ENCODE assay signal across 23 mouse cellular contexts in the genomic region with DNA sequence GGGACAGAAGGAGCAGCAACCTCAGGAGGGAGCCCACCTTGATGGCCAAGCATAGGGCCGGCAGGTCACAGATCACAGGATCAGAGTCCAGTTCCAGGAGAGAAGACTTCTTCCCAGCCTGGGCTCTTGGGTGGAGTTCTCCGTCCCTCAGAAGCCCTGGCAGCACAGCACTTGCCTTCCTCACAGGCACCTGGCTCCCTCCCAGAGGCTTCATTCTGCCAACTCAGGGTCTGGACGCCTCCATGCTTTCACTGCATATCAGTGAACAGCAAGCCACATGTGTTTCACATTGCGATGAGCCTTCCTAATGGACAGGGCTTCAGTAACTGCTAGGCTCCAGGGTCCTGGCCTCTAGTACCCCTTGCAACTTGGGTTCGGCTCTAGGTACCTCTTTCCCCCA. TPM values are rescaled to one million over a fixed set of nuclear protein-coding genes. Genes with fewer than 3 reads are reported as not detected.
DNase-seq lines count a peak whose midpoint lies in the region; ATAC-seq lines count a peak whose summit lies in the region.
"Had no signal": no experiment of that assay in that cellular context is flagged by ENCODE, and none has a peak within 500 bp of the region (broad histone marks: within the 10 kb centered on the region; RNA-seq: fewer than 3 reads in every experiment).

No protein-coding gene starts in this region.

- no peaks in the 10 kb centered on the region for H3K27me3 ChIP-seq in heart, embryonic 12.5 days (replicated peaks)
- H3K27me3 ChIP-seq in midbrain, embryonic 13.5 days, result peaks cover 99% of the 10 kb centered on the region
- H3K27me3 ChIP-seq: heart, embryonic 15.5 days; Patski had no signal

- H3K4me3 ChIP-seq in heart, embryonic 12.5 days, result no peak overlapping the region
- H3K4me3 ChIP-seq in midbrain, embryonic 13.5 days (replicated peaks), result no peak overlapping the region
- H3K4me3 ChIP-seq: erythroblast, embryonic 14.5 days; heart, embryonic 15.5 days; limb, embryonic 10.5 days had no signal

- H3K27ac ChIP-seq in heart, embryonic 12.5 days (ENCODE audit: poor library complexity, severe bottlenecking), result no peak overlapping the region
- no peak overlapping the region for H3K27ac ChIP-seq in midbrain, embryonic 13.5 days
- H3K27ac ChIP-seq: heart, embryonic 15.5 days; hindbrain, embryonic 14.5 days; kidney, postnatal 0 days; limb, embryonic 10.5 days had no signal

- peaks cover 74% of the 10 kb centered on the region for H3K36me3 ChIP-seq in heart, embryonic 12.5 days
- no peaks in the 10 kb centered on the region for H3K36me3 ChIP-seq in midbrain, embryonic 13.5 days
- H3K36me3 ChIP-seq: limb, embryonic 10.5 days had no signal

- WGBS in heart, embryonic 12.5 days, result 81% methylated on average over 5 of the region's 5 CpGs
- WGBS in midbrain, embryonic 13.5 days, result 88% methylated on average over 5 of the region's 5 CpGs

- no peaks in the 10 kb centered on the region for H3K9me3 ChIP-seq in heart, embryonic 12.5 days (replicated peaks)
- H3K9me3 ChIP-seq in midbrain, embryonic 13.5 days, result no peaks in the 10 kb centered on the region
- H3K9me3 ChIP-seq: heart, embryonic 15.5 days; limb, embryonic 10.5 days had no signal

- ATAC-seq in heart, embryonic 12.5 days (ENCODE audit: insufficient number of reproducible peaks, low FRiP score), result no peak
- no peak for ATAC-seq in midbrain, embryonic 13.5 days
- ATAC-seq: activated CD4-positive, CD25-positive, alpha-beta regulatory T cell, adult 4 months; forebrain, embryonic 16.5 days; intestine, embryonic 16.5 days; midbrain, embryonic 16.5 days; Patski had no signal

- peak; percentile 67 to 72 for DNase-seq in heart, adult 18-20 months
- peak; percentile 49 for DNase-seq in cerebellum, adult 9-11 months
- DNase-seq in cerebellum, postnatal 36 days, result peak; percentile 46 to 57
- DNase-seq in heart, postnatal 14 days, result peak; percentile 64 to 82
- no peak for DNase-seq in retina, embryonic 14.5 days (ENCODE audit: low spot score)
- DNase-seq: layer of hippocampus, postnatal 36 days; lung, embryonic 14.5 days; right cerebral cortex, adult 18-20 months had no signal

- no peaks in the 10 kb centered on the region for H3K4me1 ChIP-seq in heart, embryonic 12.5 days (replicated peaks)
- H3K4me1 ChIP-seq in midbrain, embryonic 13.5 days (replicated peaks), result peaks cover 2% of the 10 kb centered on the region; the same call in 1 of the 2 replicates
- H3K4me1 ChIP-seq: limb, embryonic 10.5 days had no signal

- H3K4me2 ChIP-seq in heart, embryonic 12.5 days, result no peak overlapping the region
- no peak overlapping the region for H3K4me2 ChIP-seq in midbrain, embryonic 13.5 days (replicated peaks)
- H3K4me2 ChIP-seq: heart, embryonic 15.5 days; hindbrain, embryonic 14.5 days; liver, embryonic 11.5 days; lung, embryonic 14.5 days had no signal

- no peak overlapping the region for H3K9ac ChIP-seq in heart, embryonic 12.5 days
- H3K9ac ChIP-seq in midbrain, embryonic 13.5 days (replicated peaks), result no peak overlapping the region
- H3K9ac ChIP-seq: heart, embryonic 15.5 days; hindbrain, embryonic 14.5 days; lung, embryonic 14.5 days had no signal

- intact Hi-C loops in heart, postnatal 14 days (cut with DNase I), result no loop called here

RNA-seq across cellular contexts. Expression of a gene that starts 46.3 kb away (rescaled TPM):
- under 1 TPM in 1 of 2 experiments, not detected in 1; 0.15 TPM for total RNA-seq in heart, adult 18-20 months (2021)
- polyA plus RNA-seq in heart, embryonic 12.5 days (2016; fragmentation: Nextera tagmentation; extraction: Ambion mirVana), result not detected in 2 replicates
- total RNA-seq in heart, postnatal 14 days (2021), result under 1 TPM; 0.22 to 0.27 TPM
- polyA plus RNA-seq in midbrain, embryonic 13.5 days (2015; fragmentation: Nextera tagmentation; extraction: Ambion mirVana), result 7.6 and 10.8 TPM in 2 replicates
- total RNA-seq: adrenal gland, postnatal 4 days; megakaryocyte, adult 5-6 weeks had no signal
- polyA plus RNA-seq: activated CD4-positive, CD25-positive, alpha-beta regulatory T cell, adult 4 months; erythroblast, embryonic 14.5 days; limb, embryonic 10.5 days; lung, embryonic 14.5 days had no signal
